Mouse (Mus musculus): Measurements from ENCODE around the gene Tbc1d1. TPM values are rescaled to one million over a fixed set of nuclear protein-coding genes. Genes with fewer than 3 reads are reported as not detected.

Gene Tbc1d1
- 10 to 100 TPM; 17.0 to 20.2 TPM for total RNA-seq (2021)

GRCm38 (mm10) chr5:64155861-64156550 is at the start of gene Tbc1d1:
Gene Tbc1d1 (plus strand): TSS chr5:64156305.
- no peak for DNase-seq (ENCODE audit: low spot score)
- intact Hi-C loops (cut with DNase I), result no loop called here

DNA sequence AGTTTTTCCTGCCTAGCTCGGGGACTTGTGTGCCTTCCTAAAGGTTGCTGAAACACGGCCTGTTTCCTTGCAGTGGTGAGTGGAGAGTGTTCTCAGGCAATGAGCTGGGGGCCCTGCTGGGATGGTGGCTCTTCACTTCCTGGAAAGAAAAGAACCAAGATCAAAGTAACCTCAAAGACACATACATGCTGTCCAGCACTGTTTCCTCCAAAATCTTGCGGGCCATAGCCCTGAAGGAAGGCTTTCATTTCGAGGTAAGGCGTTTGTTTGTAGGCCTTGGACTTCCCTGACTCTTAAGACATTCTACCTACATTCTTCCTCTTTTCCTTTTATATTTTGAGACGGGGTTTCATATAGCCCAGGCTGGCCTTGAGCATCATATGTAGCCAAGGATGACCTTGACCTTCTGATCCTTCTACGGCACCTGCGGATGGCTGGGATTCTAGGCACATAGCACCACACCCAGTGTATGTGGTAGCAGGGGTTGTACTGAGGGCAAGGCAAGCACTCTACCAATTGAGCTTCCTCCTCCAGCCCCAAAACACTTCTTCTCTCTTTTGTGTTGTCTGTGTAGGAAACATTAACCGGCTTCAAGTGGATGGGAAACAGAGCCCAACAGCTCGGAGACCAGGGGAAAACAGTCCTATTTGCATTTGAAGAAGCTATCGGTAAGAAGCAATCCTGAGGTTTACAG is 48.4 kb upstream of the Tbc1d1 start:
- intact Hi-C loops (cut with DNase I), result loop anchor here (10.0 kb wide), 1 partner anchor 157 kb away; no protein-coding TSS in a partner anchor
- no peak for DNase-seq (ENCODE audit: low spot score)

- intact Hi-C loops (cut with DNase I), result loop anchor here (10.0 kb wide), 1 partner anchor 156 kb away; no protein-coding TSS in a partner anchor
- DNase-seq (ENCODE audit: low spot score), result no peak
These were observed 46.9 kb upstream of the Tbc1d1 start for GRCm38 (mm10) chr5:64109217-64109616.

DNA sequence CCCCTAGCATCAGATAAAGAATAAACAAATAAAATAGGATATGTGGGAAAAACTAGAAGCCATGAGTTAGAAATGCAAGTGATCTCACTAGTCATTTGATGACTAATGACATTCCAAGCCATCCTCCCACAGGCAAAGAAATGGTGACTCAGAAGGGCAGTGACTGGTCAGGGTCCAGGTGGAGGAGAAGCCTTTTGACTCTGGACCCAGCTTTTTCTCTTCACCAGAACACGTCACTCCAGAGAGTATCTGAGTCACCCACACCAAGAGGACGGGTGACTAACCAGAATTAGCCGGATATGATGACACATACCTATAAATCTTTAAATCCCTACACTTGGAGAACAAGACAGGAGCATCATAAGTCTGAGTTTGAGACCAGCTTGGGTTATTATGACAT is 43.7 kb upstream of the Tbc1d1 start:
- DNase-seq (ENCODE audit: low spot score), result no peak
- intact Hi-C loops (cut with DNase I), result no loop called here

DNA sequence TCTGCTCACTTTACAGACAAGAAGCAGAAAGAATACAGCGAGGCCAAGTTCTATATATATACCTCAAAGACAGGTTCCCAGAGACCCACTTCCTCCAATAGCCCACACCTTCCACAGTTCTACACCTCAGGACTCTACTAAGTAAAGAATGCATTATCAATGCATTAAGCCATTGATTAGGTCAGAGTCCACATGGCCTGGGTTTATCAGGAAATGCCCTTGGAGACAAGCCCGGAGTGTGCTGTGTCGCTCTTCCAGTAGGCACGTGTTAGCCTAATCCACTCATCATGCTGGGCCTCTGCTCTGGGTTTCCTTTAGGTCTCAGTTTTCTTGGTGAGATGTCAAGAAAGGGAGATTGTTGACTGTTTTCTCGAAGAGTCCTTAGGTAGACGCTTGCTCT is 41.9 kb upstream of the Tbc1d1 start:
- no peak for DNase-seq (ENCODE audit: low spot score)
- intact Hi-C loops (cut with DNase I), result no loop called here

- no peak for DNase-seq (ENCODE audit: low spot score)
- intact Hi-C loops (cut with DNase I), result no loop called here
These were observed 38.9 kb upstream of the Tbc1d1 start for GRCm38 (mm10) chr5:64117191-64117590.

DNA sequence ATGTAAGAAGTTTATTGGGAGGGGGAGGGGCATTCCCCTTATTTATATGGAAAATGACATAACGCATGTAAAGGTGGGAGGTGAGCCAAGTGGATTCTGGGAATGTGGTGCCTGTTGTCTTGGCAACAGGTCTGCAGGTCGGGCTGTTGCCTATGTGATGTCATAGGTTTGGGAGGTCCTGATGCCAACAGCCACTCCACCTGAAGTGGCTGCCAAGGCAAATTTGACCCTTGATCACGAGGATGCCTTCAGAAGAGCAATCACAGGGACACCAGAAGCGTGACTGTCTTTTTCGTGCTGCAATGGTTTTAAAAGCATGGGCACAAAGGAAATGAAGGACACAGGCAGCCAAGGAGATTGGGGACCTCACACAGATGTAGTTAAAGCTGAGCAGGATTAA is 30.3 kb upstream of the Tbc1d1 start:
- DNase-seq (ENCODE audit: low spot score), result no peak

GRCm38 (mm10) chr5:64131550-64131949 is 24.6 kb upstream of the Tbc1d1 start:
- no peak for DNase-seq (ENCODE audit: low spot score)
- intact Hi-C loops (cut with DNase I), result no loop called here

More for the DNA sequence above, 30.3 kb upstream of the Tbc1d1 start:
- intact Hi-C loops (cut with DNase I), result no loop called here

DNA sequence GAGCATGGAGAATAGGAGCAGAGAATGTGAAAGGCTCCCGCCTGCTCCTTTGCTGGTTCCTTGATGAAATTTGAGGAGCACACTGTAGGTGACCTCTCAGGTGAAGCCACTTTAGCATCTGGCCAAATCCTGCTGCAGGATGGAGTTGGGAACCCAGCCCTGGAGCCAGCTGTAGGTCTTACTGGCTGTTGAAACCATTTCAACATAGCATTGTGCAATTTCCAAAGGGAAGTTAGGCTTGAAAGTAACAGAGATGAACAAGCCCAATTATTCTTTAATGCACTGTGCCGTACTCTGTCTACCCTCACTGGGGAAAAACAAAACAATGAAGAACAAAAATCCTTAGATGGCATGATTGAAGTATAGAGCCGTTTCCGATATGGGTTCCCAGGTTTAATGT is 22.2 kb upstream of the Tbc1d1 start:
- intact Hi-C loops (cut with DNase I), result loop anchor here (2.0 kb wide), 1 partner anchor 131 kb away; no protein-coding TSS in a partner anchor
- DNase-seq (ENCODE audit: low spot score), result no peak

DNA sequence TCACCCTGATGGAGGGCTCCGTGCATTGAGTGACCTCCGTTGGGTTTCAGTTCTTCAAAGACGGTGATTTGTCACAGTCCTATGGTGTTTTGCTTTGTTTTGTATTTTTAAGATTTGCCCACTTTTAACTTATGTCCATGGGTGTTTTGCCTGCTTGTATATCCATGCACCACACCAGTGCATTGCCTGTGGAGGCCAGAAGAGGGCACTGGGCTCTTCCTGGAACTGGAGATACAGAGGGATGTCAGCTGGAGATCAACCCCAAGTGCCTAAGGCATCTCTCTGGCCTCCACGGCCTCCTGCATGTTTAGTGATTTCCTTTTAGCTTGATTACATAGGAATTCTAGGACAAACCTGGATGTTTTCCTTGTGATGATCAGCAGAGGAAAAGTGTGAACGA is 19.8 kb upstream of the Tbc1d1 start:
- no peak for DNase-seq (ENCODE audit: low spot score)
- intact Hi-C loops (cut with DNase I), result no loop called here

DNA sequence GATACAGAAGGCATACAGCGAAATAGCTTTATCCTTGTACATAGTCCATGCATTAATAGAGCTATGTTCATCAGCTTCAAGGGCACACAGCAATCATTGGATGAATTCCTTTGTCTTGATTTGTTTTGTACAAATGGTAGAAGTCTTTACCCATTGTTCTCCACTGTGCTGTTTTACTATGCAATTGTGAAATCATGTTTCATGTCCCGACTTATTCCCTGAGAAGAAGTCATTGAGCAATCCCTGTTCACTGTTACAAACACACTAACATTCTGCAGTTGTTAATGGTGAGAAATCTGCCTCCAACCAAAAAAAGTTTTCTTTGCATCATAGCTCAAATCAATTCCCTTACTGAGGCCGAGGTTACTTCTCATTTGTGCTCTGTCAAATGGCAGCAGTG is 15.9 kb upstream of the Tbc1d1 start:
- DNase-seq (ENCODE audit: low spot score), result no peak
- intact Hi-C loops (cut with DNase I), result no loop called here

DNA sequence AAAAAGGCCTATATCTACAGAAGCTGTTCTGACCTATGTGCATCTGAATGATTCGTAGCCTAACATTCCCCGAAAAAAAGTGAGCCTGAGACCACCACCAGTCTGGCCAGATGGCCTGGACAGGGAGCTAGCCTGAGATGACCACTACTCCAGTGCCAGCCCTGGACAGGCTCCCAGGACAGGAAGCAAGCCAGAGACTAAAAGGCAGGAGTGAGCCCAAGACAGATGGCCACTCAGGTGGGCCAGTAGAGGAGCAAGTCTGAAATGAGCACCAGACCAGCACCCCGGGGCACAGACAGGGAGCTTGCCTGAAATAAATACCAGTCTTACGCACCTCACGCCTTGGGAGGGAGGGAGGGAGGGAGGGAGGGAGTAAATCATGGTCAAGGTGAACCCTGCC is 11.8 kb upstream of the Tbc1d1 start:
- intact Hi-C loops (cut with DNase I), result no loop called here
- DNase-seq (ENCODE audit: low spot score), result no peak

DNA sequence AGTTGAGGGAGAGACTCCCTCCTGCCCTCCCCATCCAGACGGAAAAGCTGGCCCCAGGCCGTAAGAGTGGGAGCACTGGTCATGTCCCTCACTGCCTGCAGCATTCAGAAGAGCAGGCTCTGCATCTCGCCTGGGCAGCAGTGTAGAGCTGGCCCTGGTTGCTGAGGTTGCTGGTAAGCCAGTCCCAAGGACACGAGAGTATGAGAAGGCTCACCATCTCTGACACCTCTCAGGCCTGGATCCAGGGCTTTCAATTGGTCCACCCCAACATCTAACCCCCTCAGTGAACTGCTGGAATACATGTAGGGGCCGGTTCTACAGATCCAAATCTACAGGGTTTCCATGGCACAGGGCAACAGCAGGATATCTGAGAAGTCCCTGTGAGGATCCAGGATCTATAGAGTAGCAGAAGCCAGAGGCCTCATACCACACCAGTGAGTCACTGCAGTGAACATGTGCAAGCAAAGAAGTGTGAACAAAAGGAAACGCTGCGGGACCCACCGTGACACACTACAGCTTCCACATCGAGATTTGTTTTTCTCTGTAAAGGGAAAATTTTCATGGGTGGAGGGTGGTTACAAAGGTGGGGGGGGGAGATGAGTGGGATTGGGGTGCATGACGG is 9.6 kb upstream of the Tbc1d1 start:
- no peak for DNase-seq (ENCODE audit: low spot score)
- intact Hi-C loops (cut with DNase I), result no loop called here

DNA sequence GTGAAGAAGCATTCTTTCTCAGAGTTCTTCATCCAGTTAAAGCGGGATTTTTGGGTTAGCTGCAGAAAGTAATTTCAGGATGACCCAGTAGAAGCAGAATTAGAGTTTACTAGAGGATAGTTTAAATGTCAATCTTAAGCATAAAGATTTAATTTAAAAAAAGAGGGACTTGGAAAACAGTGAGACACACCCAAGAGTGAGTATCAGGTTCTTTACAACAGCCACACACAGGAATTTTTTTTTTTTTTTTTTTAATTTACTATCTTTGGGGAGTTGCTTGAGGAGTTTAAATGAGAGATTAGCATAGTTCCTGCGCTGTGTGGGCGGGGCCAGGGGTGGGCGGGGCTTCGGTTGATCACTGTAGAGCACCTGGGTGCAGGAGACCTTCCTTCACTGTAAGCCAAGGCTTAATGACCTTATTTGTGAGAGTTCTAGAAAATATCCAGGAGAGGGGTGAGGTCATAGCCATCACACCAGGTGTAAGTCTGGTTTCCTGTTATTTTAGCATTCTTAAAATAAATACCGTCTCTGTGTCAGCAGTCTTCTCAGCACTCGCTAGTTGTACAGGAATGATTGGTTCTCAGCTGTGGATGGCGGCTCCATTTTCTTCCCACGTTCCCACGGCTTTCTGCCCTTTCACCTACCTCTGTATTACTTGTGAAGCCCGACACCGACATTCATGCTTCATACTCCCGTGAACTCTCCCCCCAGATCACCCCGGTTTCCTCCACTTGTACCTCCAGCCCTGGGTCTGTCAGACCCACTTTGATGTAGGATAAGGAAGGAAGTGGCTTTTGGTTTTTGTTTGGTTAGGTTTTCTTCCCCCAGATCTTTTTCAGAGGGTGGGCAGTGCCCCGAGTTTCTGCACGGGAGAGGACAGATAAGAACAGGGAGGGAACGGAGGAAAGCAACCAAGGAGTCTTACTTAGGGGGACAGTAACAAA is 6.6 kb upstream of the Tbc1d1 start:
- DNase-seq (ENCODE audit: low spot score), result no peak
- intact Hi-C loops (cut with DNase I), result no loop called here

GRCm38 (mm10) chr5:64153319-64153718 is 2.8 kb upstream of the Tbc1d1 start:
- intact Hi-C loops (cut with DNase I), result no loop called here
- DNase-seq (ENCODE audit: low spot score), result no peak

- intact Hi-C loops (cut with DNase I), result no loop called here
- DNase-seq (ENCODE audit: low spot score), result no peak
These were observed 474 bp downstream of the Tbc1d1 start for GRCm38 (mm10) chr5:64156579-64156978.

GRCm38 (mm10) chr5:64157926-64158325 is 1.8 kb downstream of the Tbc1d1 start:
- DNase-seq (ENCODE audit: low spot score), result no peak
- intact Hi-C loops (cut with DNase I), result no loop called here

DNA sequence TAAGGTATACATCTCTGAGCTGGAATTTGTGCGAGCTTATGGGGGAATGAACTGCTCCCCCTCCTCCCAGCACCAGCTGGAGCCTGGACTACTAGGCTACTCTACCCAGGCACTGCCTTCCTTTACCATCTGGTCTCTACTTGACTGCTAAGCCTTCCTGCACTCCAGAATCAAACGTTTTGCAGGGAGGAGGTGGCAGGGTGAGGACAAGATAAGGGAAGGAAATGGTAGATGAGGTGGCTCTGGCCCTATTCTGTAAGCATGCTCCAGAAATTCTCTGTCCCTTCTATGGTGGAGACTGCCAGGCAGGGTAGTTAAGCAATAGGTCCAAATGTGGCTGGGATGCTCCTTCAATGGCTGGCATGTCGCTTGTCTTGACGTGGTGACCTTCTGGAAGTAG is 2.4 kb downstream of the Tbc1d1 start:
- intact Hi-C loops (cut with DNase I), result no loop called here
- DNase-seq (ENCODE audit: low spot score), result no peak

DNA sequence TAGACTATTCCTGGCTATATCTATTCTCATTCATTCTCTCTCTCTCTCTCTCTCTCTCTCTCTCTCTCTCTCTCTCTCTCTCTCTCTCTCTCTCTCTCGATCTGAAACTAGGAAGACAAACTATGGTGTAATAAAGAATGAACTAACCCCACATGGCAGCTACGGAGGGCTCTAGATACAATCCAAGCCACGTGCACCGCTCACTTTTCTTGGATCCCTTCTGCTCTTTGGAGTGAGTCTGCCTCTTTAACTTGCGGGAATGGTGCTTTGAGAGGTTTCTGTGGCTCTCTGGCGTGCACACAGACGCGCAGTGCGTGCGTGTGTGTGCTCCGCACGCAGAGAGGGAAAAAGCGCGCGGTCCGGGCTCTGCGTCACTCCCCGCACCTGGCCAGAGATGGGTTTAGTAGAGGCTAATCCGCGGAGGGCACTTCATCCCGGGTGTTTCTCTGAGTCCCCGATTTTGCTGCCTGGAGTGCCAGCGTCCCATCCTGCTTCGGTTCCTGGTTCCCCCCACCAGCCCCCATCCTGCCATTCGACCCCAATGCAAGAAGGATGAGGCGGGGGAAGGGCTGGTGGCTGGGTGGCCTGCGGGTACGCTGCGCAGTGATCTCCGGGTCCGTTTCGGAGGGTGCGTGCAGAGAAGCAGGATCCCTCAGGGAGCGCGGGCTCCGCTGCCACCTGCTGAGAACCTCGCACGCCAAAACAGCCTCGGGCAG is 3.1 kb downstream of the Tbc1d1 start:
- no peak for DNase-seq (ENCODE audit: low spot score)
- intact Hi-C loops (cut with DNase I), result no loop called here
